Mouse (Mus musculus) urinary bladder, postnatal 36 days (tissue): ENCODE measurements at regions not wholly inside any gene's neighbourhood (a gene's known extent, or its start where the extent isn't known, plus 50 kb on each side); places are given as distances from the start of the nearest gene placed in this dataset.

Source experiments
- DNase-seq, 2 experiments: peaks; one replicate each; pipeline ENCODE4 v3.0.0; 2022; ENCODE audit warnings: low spot score in 2 of 2, mixed read lengths in 1 of 2

DNA sequence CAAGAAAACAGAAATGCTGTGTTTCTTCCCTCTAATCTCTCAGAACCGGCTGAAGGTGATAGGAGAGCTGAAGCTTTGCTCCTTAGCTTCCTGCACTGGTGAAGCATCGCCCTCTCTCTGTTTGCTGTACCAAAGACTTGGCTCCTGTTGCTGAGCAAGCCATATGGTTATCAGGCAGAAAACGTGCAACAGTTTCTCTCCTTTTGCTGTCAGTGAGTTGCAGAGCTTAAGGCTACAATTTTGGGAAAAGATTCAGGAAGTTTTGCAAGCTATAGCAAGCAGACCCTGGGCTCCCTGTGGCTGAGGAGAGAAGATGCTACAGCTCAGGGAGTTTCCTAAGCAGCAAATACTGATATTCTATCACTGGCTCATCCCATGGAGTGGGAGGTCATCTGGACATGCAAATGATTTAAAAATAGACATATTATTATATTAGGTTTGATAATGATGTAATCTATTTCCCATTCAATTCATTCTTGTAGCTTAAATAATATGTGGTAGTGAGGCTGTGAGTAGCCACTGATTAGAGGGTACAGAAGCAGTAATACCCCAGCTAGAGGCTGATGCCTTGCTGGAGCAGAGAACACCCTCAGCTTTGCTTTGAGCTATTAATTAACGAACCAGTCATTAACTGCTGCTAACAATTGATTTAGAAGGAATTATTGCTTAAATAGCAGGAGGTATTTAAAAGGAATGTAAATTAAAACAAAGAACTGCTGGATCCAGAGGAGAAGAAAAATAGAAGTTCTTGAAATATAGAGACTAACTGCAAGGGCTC, 240.1 kb upstream of the Emcn start:
- no peak for DNase-seq

DNA sequence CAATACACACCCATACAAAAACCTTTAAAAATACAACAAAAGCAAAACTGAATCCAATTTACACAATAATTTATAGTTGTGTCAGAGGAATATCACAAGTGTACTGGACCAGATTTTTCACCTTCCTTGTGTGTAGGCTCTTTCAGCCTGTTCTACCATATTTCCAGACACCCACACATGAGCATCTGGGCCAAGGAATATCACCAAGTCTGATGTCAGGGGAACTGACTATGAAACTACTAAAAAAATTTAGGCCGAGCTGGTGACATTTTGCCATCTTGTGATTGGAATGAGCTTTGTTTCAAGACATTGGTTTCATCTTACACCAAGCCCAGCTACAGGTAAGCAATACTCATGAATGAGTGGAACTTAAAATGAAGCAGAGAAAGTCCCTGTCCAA, 234.9 kb upstream of the Emcn start:
- DNase-seq: no peak

- DNase-seq: no peak
Observed at GRCm38 (mm10) chr3:137108197-137108596, 232.7 kb upstream of the Emcn start.

GRCm38 (mm10) chr3:137109786-137110185, 231.1 kb upstream of the Emcn start:
- no peak for DNase-seq

DNA sequence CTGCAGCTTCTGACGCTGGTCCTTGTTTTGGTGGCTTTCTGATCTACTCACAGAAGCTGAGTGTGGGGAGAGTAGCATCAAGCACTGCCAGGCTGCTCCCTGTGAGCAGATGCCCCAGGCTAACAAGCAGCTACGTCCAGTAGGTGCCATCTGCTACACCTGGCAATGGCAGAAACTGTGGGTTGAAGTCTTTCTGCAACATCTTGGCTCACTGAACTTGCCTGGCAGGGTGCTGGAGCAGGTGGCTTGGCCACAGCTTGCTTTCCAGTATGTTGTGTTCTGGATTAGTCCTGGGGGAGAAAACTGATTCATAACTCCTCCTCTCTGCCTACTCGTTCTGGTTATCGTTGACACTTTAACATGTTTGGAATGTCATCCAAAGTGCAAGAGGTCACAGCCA, 230.4 kb upstream of the Emcn start:
- DNase-seq: no peak

GRCm38 (mm10) chr3:137129967-137130366, 210.9 kb upstream of the Emcn start:
- no peak for DNase-seq

DNA sequence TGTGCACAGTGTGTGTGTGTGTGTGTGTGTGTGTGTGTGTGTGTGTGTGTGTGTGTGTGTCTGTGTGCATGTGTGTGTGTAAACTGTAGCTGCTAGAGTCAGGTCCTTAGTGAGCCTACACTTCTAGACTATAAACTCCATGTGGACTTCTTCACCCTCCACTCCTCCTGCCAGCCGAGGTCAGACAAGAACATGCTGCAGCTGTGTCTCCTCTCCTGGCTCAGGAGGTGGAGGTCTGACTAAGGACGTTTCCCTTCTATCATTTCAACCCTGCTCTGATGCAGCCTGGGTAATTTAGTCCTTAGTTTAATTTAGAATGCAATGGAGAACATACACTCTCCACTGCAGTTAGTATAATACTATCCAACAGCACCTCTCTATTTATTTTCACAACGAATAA, 198.8 kb upstream of the Emcn start:
- no peak for DNase-seq

GRCm38 (mm10) chr3:137146062-137146461, 194.8 kb upstream of the Emcn start:
- DNase-seq: no peak

- no peak for DNase-seq
Observed at GRCm38 (mm10) chr3:137147405-137147804, 193.5 kb upstream of the Emcn start.

GRCm38 (mm10) chr3:137150414-137151010, 190.4 kb upstream of the Emcn start:
- DNase-seq: peak in 1 of 2 experiments; percentile 23

DNA sequence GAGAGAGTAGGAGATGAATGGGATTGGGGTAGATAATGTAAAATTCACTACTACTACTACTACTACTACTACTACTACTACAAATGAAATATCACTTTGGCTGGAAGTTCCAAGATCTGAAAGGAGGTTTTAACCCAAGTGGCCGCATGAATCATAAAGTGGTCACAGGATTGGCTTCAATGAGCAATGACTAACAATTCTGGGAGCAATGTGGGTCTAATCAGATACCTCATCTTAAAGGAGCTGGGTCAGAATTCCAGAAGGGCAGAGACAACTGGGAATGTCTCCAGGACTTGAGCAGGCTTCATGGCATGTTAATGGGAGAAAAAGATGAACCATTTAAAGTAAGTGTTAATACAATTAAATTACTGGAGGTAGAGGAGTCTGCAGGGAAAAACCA, 189.4 kb upstream of the Emcn start:
- DNase-seq: no peak

GRCm38 (mm10) chr3:137153234-137153633, 187.6 kb upstream of the Emcn start:
- no peak for DNase-seq

DNA sequence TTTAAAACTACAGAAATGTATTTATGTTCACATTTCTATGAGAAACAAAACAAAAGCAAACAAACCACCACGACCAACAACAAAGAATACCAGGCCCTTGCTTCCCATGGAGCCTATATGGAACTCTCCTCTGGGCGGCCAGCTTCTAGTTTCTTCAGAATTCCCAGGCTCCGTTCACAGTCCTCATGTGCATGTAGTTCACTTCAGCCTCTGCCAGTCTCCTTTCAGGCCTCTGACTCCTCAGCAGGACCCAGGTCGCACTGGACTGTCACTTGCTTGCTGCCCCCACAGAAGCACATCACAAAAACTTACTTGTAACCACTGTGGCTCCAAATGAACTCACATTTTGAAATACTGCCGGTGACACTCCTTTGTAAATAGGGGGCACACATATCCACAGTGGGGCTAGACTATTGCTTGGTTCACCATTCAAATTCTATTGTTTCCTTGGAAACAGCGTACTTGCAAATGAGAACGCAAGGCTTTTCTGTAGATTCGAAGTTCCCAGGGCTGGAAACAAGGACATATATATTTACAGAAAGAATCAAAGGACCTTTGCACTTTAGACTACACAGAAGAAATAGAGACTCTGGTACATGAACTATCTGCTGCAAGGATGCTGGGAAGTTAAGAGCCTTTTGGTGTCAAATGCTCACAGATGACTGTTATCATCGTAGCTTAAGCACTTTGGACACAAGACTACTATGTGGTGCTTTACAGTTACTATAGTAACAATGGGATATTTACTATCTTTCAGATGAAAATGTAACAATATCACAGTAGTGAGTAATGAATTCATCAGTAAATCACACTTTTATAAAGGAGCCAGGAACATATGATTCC, 186.4 kb upstream of the Emcn start:
- DNase-seq: no peak

DNA sequence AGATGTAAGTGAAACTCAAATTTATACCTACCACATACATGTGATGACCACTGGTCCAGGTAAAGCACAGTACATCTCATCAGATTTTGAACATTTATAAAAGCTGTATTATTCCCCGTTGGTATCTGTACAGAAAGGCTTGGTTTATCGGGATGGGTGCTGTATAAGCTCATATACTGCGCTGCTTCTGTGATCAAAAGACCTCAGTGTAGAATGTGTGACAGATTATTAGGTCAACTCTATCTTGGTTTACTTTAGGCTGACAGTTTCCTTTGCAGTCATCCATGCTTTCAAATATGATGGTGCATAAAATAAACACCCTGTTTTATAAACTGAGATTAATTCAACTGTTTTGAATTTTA, 185.8 kb upstream of the Emcn start:
- no peak for DNase-seq

- DNase-seq: no peak
Observed at GRCm38 (mm10) chr3:137156250-137156975, 184.5 kb upstream of the Emcn start.

- no peak for DNase-seq
Observed at GRCm38 (mm10) chr3:137189035-137189434, 151.8 kb upstream of the Emcn start.

DNA sequence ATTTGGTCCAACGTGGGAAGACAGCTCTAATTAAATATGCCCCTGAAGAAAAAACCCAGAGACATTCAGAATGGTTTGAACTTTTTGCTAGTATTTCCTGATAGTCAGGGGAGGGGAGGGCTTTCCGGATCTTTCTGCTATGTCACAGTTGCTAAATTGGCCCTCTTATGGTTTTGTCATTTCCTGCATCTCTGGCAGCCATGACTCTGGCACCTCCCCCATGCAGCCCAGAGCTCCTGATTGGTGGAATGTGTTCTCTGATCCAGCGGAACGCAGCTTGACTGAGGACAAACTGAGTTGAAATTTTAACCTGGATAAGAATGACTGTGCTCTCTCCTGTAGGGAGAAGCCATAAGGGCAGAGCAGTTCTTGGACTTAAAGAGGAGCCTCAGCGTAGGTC, 150.4 kb upstream of the Emcn start:
- no peak for DNase-seq

DNA sequence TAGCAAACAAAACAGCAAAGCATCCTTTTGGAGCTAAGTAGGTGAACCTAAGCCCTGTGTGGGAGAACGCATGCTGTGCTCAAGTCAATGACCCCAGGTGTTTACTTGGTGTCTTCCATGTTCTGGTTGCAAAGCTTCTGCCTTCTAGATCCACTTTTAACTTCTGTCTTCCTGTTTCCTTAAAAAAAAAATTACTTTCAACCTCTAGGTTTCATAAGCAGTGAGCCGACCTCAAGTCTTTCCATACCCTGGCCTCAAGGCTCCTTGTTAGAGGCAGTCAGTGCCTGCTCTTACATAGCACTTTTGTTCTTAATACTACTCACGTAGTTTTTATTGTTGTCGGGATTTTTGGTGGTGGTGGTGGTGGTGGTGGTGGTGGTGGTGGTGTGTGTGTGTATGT, 149.9 kb upstream of the Emcn start:
- no peak for DNase-seq

GRCm38 (mm10) chr3:137193873-137194272, 147.0 kb upstream of the Emcn start:
- DNase-seq: no peak

GRCm38 (mm10) chr3:137211667-137212066, 129.2 kb upstream of the Emcn start:
- no peak for DNase-seq

GRCm38 (mm10) chr3:137216036-137216435, 124.8 kb upstream of the Emcn start:
- no peak for DNase-seq

DNA sequence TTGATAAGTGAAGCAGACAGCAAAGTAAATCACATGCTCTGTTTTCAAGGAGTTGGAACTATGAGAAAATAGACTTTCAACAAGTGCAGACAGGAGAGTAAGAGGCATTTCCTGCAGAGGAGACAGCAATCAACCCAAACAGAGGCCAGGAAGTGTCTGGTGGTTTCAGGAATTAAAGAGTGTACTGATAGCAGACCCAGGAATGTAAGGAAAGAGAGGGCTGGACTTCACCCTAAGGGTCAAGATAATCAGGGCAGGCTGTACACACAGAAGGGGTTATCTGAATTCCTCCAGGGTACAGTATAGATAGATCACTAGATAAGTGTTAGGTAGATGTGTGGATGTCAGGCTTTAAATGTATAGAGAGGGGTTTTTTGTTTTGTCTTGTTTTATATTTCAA, 123.6 kb upstream of the Emcn start:
- DNase-seq: no peak
